Mouse (Mus musculus): Measurements from ENCODE around the gene Gm45837.

DNA sequence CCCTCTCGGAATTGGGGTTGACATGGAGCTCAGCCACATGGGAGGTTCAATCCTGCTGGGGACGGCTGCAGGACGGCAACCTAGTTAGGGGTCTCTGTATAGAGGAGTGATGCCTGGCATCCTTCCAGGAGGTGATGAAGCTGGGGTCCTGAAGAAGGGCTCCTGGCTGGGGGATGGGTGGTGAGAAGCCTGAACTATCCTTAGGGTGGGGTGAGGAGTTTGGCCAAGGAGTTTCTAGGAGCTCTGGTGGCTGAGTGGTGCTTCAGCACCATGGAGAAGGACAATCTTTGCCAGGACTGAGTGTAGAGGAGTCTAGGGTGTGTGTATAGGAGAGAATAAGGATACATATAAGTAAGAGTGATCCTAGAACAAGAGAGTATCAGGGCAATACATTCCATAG is 11.4 kb downstream of the Gm45837 start:
- TF ChIP-seq CTCF (IDR thresholded peaks at IDR 0.05; ENCODE audit: low read depth, low read length) (no peak), POLR2A (IDR thresholded peaks at IDR 0.05; ENCODE audit: extremely low read depth, insufficient read depth, low read length) (no peak)

Data from liver, adult 2 months (tissue).